Mouse (Mus musculus): ENCODE measurements around the gene Arhgap10. TPM values are rescaled to one million over a fixed set of nuclear protein-coding genes. Genes with fewer than 3 reads are reported as not detected.
A peak's percentile ranks its signal among the peaks of the same experiment; 100 is the strongest.

Gene Arhgap10
- polyA plus RNA-seq, 1 experiment from 2014 or later = 7.0 TPM

- H3K4me1 ChIP-seq (ENCODE audit: control insufficient read depth, low read depth, low read length) = peaks cover 13% of the 10 kb centered on the region
- no peak overlapping the region for H3K4me2 ChIP-seq (ENCODE audit: low read depth, low read length)
- WGBS (ENCODE audit: insufficient replicate concordance) = 81% methylated on average over 4 of the region's 4 CpGs
- H3K4me3 ChIP-seq (ENCODE audit: low read depth, low read length) = no peak overlapping the region
- ATAC-seq (ENCODE audit: low read depth) = no peak
- no peaks in the 10 kb centered on the region for H3K36me3 ChIP-seq (ENCODE audit: control insufficient read depth, insufficient read depth)
- no peak overlapping the region for H3K27ac ChIP-seq (ENCODE audit: low read length)
- H3K9ac ChIP-seq (ENCODE audit: low read depth, low read length) = no peak overlapping the region
- no peaks in the 10 kb centered on the region for H3K9me3 ChIP-seq (replicated peaks; ENCODE audit: control insufficient read depth, low read length)
- no peaks in the 10 kb centered on the region for H3K27me3 ChIP-seq (ENCODE audit: control insufficient read depth, insufficient read depth, low read depth, low read length)
These were observed 2.8 kb upstream of the Arhgap10 start for GRCm38 (mm10) chr8:77520601-77521000.

GRCm38 (mm10) chr8:77518201-77519115, 705 bp upstream of the Arhgap10 start:
- Histone ChIP-seq H3K4me1 (ENCODE audit: control insufficient read depth, low read depth, low read length) (peaks cover 13% of the 10 kb centered on the region), H3K9ac (ENCODE audit: low read depth, low read length) (peak overlapping the region; percentile 70), H3K27ac (ENCODE audit: low read length) (peak overlapping the region; percentile 73), H3K4me2 (ENCODE audit: low read depth, low read length) (peak overlapping the region; percentile 95), H3K36me3 (ENCODE audit: control insufficient read depth, insufficient read depth) (no peaks in the 10 kb centered on the region), H3K27me3 (ENCODE audit: control insufficient read depth, insufficient read depth, low read depth, low read length) (no peaks in the 10 kb centered on the region), H3K9me3 (replicated peaks; ENCODE audit: control insufficient read depth, low read length) (no peaks in the 10 kb centered on the region), H3K4me3 (ENCODE audit: low read depth, low read length) (peak overlapping the region; percentile 76)
- 3% methylated on average over 33 of the region's 33 CpGs for WGBS (ENCODE audit: insufficient replicate concordance)
- ATAC-seq (ENCODE audit: low read depth) = peak; percentile 61

DNA sequence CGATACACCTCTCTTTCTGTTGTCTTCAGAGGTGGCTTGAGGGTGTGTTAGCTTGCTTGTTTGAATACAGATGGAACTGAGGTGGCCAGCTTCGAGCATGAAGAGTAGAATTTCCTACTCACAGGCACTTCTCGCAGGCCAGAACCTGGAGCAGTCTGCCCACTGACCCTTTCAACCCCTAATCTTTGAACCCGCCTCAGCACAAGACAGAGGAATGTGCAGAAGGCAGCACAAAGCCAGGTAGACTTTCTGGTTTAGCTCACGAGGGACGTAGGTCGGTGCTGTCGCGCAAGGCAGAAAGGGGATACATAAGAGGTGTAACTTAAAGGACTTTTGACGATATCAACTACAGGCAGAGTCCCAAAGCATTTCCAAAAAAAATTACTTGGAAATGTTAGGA, 908 bp downstream of the Arhgap10 start:
- Histone ChIP-seq H3K9me3 (replicated peaks; ENCODE audit: control insufficient read depth, low read length) (no peaks in the 10 kb centered on the region), H3K27me3 (ENCODE audit: control insufficient read depth, insufficient read depth, low read depth, low read length) (no peaks in the 10 kb centered on the region), H3K4me3 (ENCODE audit: low read depth, low read length) (peak overlapping the region; percentile 76), H3K4me2 (ENCODE audit: low read depth, low read length) (peak overlapping the region; percentile 95), H3K36me3 (ENCODE audit: control insufficient read depth, insufficient read depth) (no peaks in the 10 kb centered on the region), H3K27ac (ENCODE audit: low read length) (no peak overlapping the region), H3K9ac (ENCODE audit: low read depth, low read length) (peak overlapping the region; percentile 76), H3K4me1 (ENCODE audit: control insufficient read depth, low read depth, low read length) (peaks cover 13% of the 10 kb centered on the region)
- 8% methylated on average over 10 of the region's 10 CpGs for WGBS (ENCODE audit: insufficient replicate concordance)
- ATAC-seq (ENCODE audit: low read depth) = no peak

DNA sequence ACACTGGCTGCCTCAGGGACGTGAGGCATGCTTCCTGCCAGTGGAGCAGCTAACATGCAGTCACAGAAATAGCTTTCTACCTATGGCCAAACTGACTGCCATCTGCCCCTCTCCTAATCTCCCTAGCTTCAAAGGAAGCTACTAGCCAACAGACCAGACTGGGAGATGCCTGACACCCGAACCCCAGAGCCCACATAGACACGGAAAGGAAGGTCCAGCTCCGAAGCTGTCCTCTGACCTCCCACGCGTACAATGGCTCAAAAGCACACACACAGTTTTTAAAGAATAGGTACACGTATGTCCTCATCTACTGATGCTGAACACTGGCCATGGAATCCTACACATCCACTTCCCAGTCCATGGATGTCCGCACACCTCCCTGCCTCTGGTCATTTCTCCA, 2.0 kb downstream of the Arhgap10 start:
- Histone ChIP-seq H3K4me3 (ENCODE audit: low read depth, low read length) (no peak overlapping the region), H3K4me1 (ENCODE audit: control insufficient read depth, low read depth, low read length) (peaks cover 13% of the 10 kb centered on the region), H3K9me3 (replicated peaks; ENCODE audit: control insufficient read depth, low read length) (no peaks in the 10 kb centered on the region), H3K36me3 (ENCODE audit: control insufficient read depth, insufficient read depth) (no peaks in the 10 kb centered on the region), H3K27me3 (ENCODE audit: control insufficient read depth, insufficient read depth, low read depth, low read length) (no peaks in the 10 kb centered on the region), H3K4me2 (ENCODE audit: low read depth, low read length) (peak overlapping the region; percentile 2; the same call in 1 of the 2 replicates), H3K9ac (ENCODE audit: low read depth, low read length) (no peak overlapping the region), H3K27ac (ENCODE audit: low read length) (no peak overlapping the region)
- 67% methylated on average over 8 of the region's 8 CpGs for WGBS (ENCODE audit: insufficient replicate concordance)
- no peak for ATAC-seq (ENCODE audit: low read depth)

DNA sequence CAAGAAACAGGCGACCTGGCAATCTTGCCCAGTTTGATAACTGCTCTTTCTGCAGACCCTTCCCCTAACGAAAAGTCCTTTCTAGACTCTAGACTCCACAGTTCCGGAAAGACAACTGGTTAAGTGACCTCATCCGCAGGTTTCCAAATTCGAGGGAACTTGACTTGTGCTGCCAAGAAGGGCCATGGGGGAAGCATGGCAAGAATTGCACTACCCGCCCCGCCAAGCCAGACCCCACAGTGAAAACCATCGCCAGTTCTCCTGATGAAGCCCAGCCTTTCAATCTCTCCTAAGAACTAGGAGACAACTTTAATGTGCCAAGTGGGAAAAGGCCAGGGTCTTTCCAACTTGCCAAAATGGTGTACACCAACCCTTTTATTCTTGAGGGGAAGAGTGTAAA, 2.6 kb downstream of the Arhgap10 start:
- peaks cover 13% of the 10 kb centered on the region for H3K4me1 ChIP-seq (ENCODE audit: control insufficient read depth, low read depth, low read length)
- no peak overlapping the region for H3K9ac ChIP-seq (ENCODE audit: low read depth, low read length)
- WGBS (ENCODE audit: insufficient replicate concordance) = 76% methylated on average over 8 of the region's 8 CpGs
- H3K27ac ChIP-seq (ENCODE audit: low read length) = no peak overlapping the region
- H3K27me3 ChIP-seq (ENCODE audit: control insufficient read depth, insufficient read depth, low read depth, low read length) = no peaks in the 10 kb centered on the region
- H3K4me2 ChIP-seq (ENCODE audit: low read depth, low read length) = no peak overlapping the region
- H3K36me3 ChIP-seq (ENCODE audit: control insufficient read depth, insufficient read depth) = no peaks in the 10 kb centered on the region
- H3K9me3 ChIP-seq (replicated peaks; ENCODE audit: control insufficient read depth, low read length) = no peaks in the 10 kb centered on the region
- ATAC-seq (ENCODE audit: low read depth) = no peak
- H3K4me3 ChIP-seq (ENCODE audit: low read depth, low read length) = no peak overlapping the region

GRCm38 (mm10) chr8:77511750-77512493, 5.8 kb downstream of the Arhgap10 start:
- Histone ChIP-seq H3K4me2 (ENCODE audit: low read depth, low read length) (no peak overlapping the region), H3K4me3 (ENCODE audit: low read depth, low read length) (no peak overlapping the region), H3K4me1 (ENCODE audit: control insufficient read depth, low read depth, low read length) (peaks cover 2% of the 10 kb centered on the region; the same call in 1 of the 2 replicates), H3K27ac (ENCODE audit: low read length) (no peak overlapping the region), H3K9ac (ENCODE audit: low read depth, low read length) (no peak overlapping the region), H3K27me3 (ENCODE audit: control insufficient read depth, insufficient read depth, low read depth, low read length) (no peaks in the 10 kb centered on the region), H3K36me3 (ENCODE audit: control insufficient read depth, insufficient read depth) (no peaks in the 10 kb centered on the region), H3K9me3 (replicated peaks; ENCODE audit: control insufficient read depth, low read length) (no peaks in the 10 kb centered on the region)
- no peak for ATAC-seq (ENCODE audit: low read depth)
- 76% methylated on average over 13 of the region's 13 CpGs for WGBS (ENCODE audit: insufficient replicate concordance)

- Histone ChIP-seq H3K9ac (ENCODE audit: low read depth, low read length) (no peak overlapping the region), H3K27ac (ENCODE audit: low read length) (no peak overlapping the region), H3K4me3 (ENCODE audit: low read depth, low read length) (no peak overlapping the region), H3K36me3 (ENCODE audit: control insufficient read depth, insufficient read depth) (no peaks in the 10 kb centered on the region), H3K4me2 (ENCODE audit: low read depth, low read length) (no peak overlapping the region), H3K4me1 (ENCODE audit: control insufficient read depth, low read depth, low read length) (no peaks in the 10 kb centered on the region; the same call in 1 of the 2 replicates), H3K27me3 (ENCODE audit: control insufficient read depth, insufficient read depth, low read depth, low read length) (no peaks in the 10 kb centered on the region), H3K9me3 (replicated peaks; ENCODE audit: control insufficient read depth, low read length) (no peaks in the 10 kb centered on the region)
- 60% methylated on average over 3 of the region's 3 CpGs for WGBS (ENCODE audit: insufficient replicate concordance)
- ATAC-seq (ENCODE audit: low read depth) = no peak
These were observed 7.3 kb downstream of the Arhgap10 start for GRCm38 (mm10) chr8:77510426-77510825.

DNA sequence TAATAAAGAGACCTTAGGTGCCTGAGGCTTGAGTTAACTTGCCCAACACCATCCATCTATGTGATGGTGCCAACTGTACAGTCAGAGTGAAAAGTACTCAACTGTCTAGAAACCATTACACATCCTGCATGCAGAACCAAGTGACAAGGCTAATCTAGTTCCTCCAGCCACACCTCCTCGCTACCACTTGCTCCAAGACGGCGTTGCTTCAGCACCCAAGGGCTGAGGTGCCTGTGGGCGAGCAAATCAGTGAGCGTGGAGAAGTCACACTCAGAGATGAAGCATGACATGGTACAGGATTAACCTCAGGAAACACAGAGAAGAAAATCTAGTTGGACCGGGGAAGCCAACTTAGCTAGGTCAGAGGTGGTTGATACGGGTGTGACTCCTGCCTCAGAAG, 8.7 kb downstream of the Arhgap10 start:
- no peaks in the 10 kb centered on the region for H3K36me3 ChIP-seq (ENCODE audit: control insufficient read depth, insufficient read depth)
- H3K4me3 ChIP-seq (ENCODE audit: low read depth, low read length) = no peak overlapping the region
- H3K4me1 ChIP-seq (ENCODE audit: control insufficient read depth, low read depth, low read length) = no peaks in the 10 kb centered on the region; the same call in 1 of the 2 replicates
- H3K9ac ChIP-seq (ENCODE audit: low read depth, low read length) = no peak overlapping the region
- 27% methylated on average over 7 of the region's 7 CpGs for WGBS (ENCODE audit: insufficient replicate concordance)
- H3K27me3 ChIP-seq (ENCODE audit: control insufficient read depth, insufficient read depth, low read depth, low read length) = no peaks in the 10 kb centered on the region
- H3K27ac ChIP-seq (ENCODE audit: low read length) = no peak overlapping the region
- no peak for ATAC-seq (ENCODE audit: low read depth)
- H3K9me3 ChIP-seq (replicated peaks; ENCODE audit: control insufficient read depth, low read length) = no peaks in the 10 kb centered on the region
- no peak overlapping the region for H3K4me2 ChIP-seq (ENCODE audit: low read depth, low read length)

Measured in liver, embryonic 16.5 days (tissue).